Mouse (Mus musculus) induced T-regulatory cell, adult 2 months (primary cell): Measurements from ENCODE around the gene Trim30c.
"Not testable (repeated sequence)": the region's sequence is repeated elsewhere in the genome, so short reads cannot be mapped to it uniquely, and the experiment has no call there.

Experiments used
- DNase-seq: peaks from one replicate; pipeline ENCODE4 v3.0.0-alpha.2; 2012; ENCODE audit warnings: low read depth

The Trim30c gene

GRCm38 (mm10) chr7:104400698-104401097 is at the start of gene Trim30c:
Gene Trim30c, minus strand, starts transcription at chr7:104400837.
- DNase-seq = peak; percentile 19

DNA sequence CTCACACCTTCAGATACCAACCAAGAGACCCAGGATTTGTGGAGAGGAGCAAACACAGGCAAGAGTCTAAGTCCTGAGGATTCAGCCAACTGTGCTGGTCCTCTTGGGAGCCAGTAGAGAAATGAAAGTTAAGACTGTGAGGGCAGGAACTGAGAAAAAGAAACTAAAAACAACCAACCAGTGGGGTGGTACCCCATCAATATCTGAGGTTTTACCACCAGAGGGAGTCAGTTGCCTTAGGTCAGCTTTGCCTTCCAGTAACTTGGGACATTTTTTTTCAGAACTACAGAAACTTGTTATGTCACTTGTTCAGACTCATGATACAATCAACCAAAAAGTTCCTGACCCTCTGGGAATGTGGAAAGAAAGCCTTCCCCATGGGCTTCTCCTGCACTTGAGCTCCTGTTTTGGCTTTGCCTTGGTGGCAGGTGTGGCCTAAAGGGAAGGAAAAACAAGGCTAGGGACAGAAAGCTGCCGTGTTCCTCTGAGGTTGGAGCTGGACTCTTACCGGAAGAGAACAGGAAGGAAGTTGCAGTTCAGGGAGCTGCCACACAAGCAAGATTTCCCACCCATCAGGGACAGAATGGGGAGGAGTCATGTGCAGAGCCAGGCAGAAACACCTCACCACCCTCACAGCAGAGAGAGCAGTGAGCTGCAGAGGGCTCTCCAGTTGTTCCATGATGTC is 45.5 kb upstream of the Trim30c start:
- peak; percentile 93 for DNase-seq

GRCm38 (mm10) chr7:104404460-104404950 is 3.9 kb upstream of the Trim30c start:
- peak; percentile 47 for DNase-seq

GRCm38 (mm10) chr7:104401140-104401539 is 503 bp upstream of the Trim30c start:
- peak; percentile 7 for DNase-seq

- DNase-seq = no peak
Observed at GRCm38 (mm10) chr7:104398492-104398891, 2.1 kb downstream of the Trim30c start.

DNA sequence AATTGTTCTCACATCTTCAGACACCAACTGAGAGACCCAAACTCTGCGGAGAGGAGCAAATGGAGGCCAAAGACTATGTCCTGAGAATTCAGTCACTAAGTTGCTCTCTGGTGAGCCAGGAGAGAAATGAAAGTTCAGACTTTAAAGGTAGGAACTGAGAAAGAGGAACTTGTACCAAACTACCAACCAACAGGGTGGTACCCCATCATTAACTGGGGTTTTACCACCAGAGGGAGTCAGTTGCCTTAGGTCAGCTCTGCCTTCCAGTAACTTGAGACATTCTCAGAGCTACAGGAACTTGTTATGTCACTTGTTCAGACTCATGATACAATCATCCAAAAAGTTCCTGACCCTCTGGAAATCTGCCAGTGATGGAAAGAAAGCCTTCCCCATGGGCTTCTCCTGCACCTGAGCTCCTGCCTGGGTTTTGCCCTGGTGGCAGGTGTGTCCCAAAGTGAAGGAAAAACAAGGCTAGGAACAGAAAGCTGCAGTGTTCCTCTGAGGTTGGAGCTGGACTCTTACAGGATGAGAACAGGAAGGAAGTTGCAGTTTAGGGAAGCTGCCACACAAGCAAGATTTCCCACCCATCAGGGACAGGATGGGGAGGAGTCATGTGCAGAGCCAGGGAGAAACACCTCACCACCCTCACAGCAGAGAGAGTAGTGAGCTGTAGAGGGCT is 30.8 kb downstream of the Trim30c start, which contains the start of gene Trim30b:
TSS of gene Trim30b (minus strand) at position 149 of the 679 bp plus-strand sequence.
- DNase-seq = peak; percentile 64

DNA sequence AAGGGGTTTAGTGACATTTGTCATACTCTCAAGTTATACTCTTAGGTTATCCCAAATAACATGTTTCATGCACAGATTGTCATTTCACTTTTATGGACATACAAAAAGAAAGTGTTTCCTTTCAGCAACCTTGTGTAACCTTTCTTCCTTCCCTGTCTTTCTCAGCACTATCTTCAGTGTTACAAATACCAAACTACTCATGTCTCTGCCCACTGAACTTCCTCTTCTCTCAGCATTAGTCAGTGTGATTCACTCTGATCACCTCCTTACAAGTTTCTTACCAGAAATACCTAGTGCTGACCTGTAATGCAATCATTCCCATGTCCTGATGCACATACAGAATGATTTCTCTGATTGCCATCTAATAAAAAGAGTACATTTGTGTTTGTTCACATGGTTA is 34.3 kb downstream of the Trim30c start:
- DNase-seq = no peak

- DNase-seq = no peak
Observed at GRCm38 (mm10) chr7:104353600-104353967, 47.1 kb downstream of the Trim30c start.

GRCm38 (mm10) chr7:104352717-104353599 is 47.7 kb downstream of the Trim30c start, which contains the start of gene Trim12c:
Gene Trim12c, minus strand, starts transcription at chr7:104353362.
- DNase-seq = peak; percentile 96

- not testable (repeated sequence) for DNase-seq
Observed at GRCm38 (mm10) chr7:104348043-104348442, 52.6 kb downstream of the Trim30c start.

GRCm38 (mm10) chr7:104340744-104341143 is 59.9 kb downstream of the Trim30c start:
- DNase-seq = not testable (repeated sequence)

- not testable (repeated sequence) for DNase-seq
Observed at GRCm38 (mm10) chr7:104335547-104335946, 65.1 kb downstream of the Trim30c start.
